9 mouse cellular contexts compared by ENCODE assay signal in genomic region chr12:34495940-34496339, GRCm38 (mm10).
DNase-seq lines count a peak whose midpoint lies in the region; ATAC-seq lines count a peak whose summit lies in the region.
"Had no signal": no experiment of that assay in that cellular context is flagged by ENCODE, and none has a peak within 500 bp of the region (broad histone marks: within the 10 kb centered on the region; RNA-seq: fewer than 3 reads in every experiment).

No protein-coding gene starts in this region.

- 43% methylated on average over 3 of the region's 3 CpGs for WGBS in heart, embryonic 12.5 days
- WGBS in midbrain, embryonic 13.5 days, result 41% methylated on average over 3 of the region's 3 CpGs
- 48% methylated on average over 3 of the region's 3 CpGs for WGBS in midbrain, embryonic 11.5 days
- 30% methylated on average over 3 of the region's 3 CpGs for whole genome bisulfite sequencing in forebrain, embryonic 12.5 days
- 28% methylated on average over 3 of the region's 3 CpGs for WGBS in midbrain, embryonic 15.5 days

- no peak for DNase-seq in heart, postnatal 4 days
- DNase-seq in midbrain, embryonic 11.5 days (ENCODE audit: low spot score, missing footprints), result no peak
- no peak for DNase-seq in ovary, postnatal 14 days (ENCODE audit: low spot score)
- DNase-seq in ovary, postnatal 36 days (ENCODE audit: low spot score), result no peak
- DNase-seq: adrenal gland, adult 8-10 months had no signal

- H3K4me2 ChIP-seq in heart, embryonic 12.5 days, result peak overlapping the region; percentile 46
- H3K4me2 ChIP-seq in midbrain, embryonic 13.5 days (replicated peaks), result no peak overlapping the region
- H3K4me2 ChIP-seq in midbrain, embryonic 11.5 days, result no peak overlapping the region
- no peak overlapping the region for H3K4me2 ChIP-seq in forebrain, embryonic 12.5 days
- 0 out of 2 replicates have a peak overlapping the region, but pooled peaks have one; percentile 0 for H3K4me2 ChIP-seq in midbrain, embryonic 15.5 days

- H3K9ac ChIP-seq in heart, embryonic 12.5 days, result no peak overlapping the region
- no peak overlapping the region for H3K9ac ChIP-seq in midbrain, embryonic 13.5 days (replicated peaks)
- H3K9ac ChIP-seq in midbrain, embryonic 11.5 days (ENCODE audit: low read length), result no peak overlapping the region
- H3K9ac ChIP-seq in forebrain, embryonic 12.5 days, result no peak overlapping the region
- H3K9ac ChIP-seq in midbrain, embryonic 15.5 days, result no peak overlapping the region

- peak overlapping the region; percentile 37 for H3K4me3 ChIP-seq in heart, embryonic 12.5 days
- H3K4me3 ChIP-seq in midbrain, embryonic 13.5 days (replicated peaks), result peak overlapping the region; percentile 19
- H3K4me3 ChIP-seq in midbrain, embryonic 11.5 days (ENCODE audit: low read depth, low read length), result no peak overlapping the region
- 0 out of 2 replicates have a peak overlapping the region, but pooled peaks have one; percentile 8 for H3K4me3 ChIP-seq in forebrain, embryonic 12.5 days (replicated peaks)
- peak overlapping the region; percentile 24 for H3K4me3 ChIP-seq in midbrain, embryonic 15.5 days

- H3K27me3 ChIP-seq in heart, embryonic 12.5 days (replicated peaks), result no peaks in the 10 kb centered on the region
- no peaks in the 10 kb centered on the region for H3K27me3 ChIP-seq in midbrain, embryonic 13.5 days
- H3K27me3 ChIP-seq in midbrain, embryonic 11.5 days (ENCODE audit: control insufficient read depth, insufficient read depth, low read length), result no peaks in the 10 kb centered on the region
- no peaks in the 10 kb centered on the region for H3K27me3 ChIP-seq in forebrain, embryonic 12.5 days
- H3K27me3 ChIP-seq in midbrain, embryonic 15.5 days (replicated peaks), result no peaks in the 10 kb centered on the region

- H3K9me3 ChIP-seq in heart, embryonic 12.5 days (replicated peaks), result no peaks in the 10 kb centered on the region
- no peaks in the 10 kb centered on the region for H3K9me3 ChIP-seq in midbrain, embryonic 13.5 days
- H3K9me3 ChIP-seq in midbrain, embryonic 11.5 days (ENCODE audit: control insufficient read depth, low read length), result no peaks in the 10 kb centered on the region
- no peaks in the 10 kb centered on the region for H3K9me3 ChIP-seq in forebrain, embryonic 12.5 days
- no peaks in the 10 kb centered on the region for H3K9me3 ChIP-seq in midbrain, embryonic 15.5 days

- no peak for ATAC-seq in heart, embryonic 12.5 days (ENCODE audit: insufficient number of reproducible peaks, low FRiP score)
- ATAC-seq in midbrain, embryonic 13.5 days, result no peak
- ATAC-seq in midbrain, embryonic 11.5 days (ENCODE audit: low FRiP score), result no peak
- no peak for ATAC-seq in forebrain, embryonic 12.5 days (ENCODE audit: low FRiP score)
- peak; percentile 59; the same call in 1 of the 2 replicates for ATAC-seq in midbrain, embryonic 15.5 days (replicated peaks)

- H3K27ac ChIP-seq in heart, embryonic 12.5 days (ENCODE audit: poor library complexity, severe bottlenecking), result 0 out of 2 replicates have a peak overlapping the region, but pooled peaks have one; percentile 33
- no peak overlapping the region for H3K27ac ChIP-seq in midbrain, embryonic 13.5 days
- no peak overlapping the region for H3K27ac ChIP-seq in midbrain, embryonic 11.5 days (ENCODE audit: low read depth, low read length)
- no peak overlapping the region for H3K27ac ChIP-seq in forebrain, embryonic 12.5 days
- H3K27ac ChIP-seq in midbrain, embryonic 15.5 days, result no peak overlapping the region

- H3K4me1 ChIP-seq in heart, embryonic 12.5 days (replicated peaks), result peaks cover 18% of the 10 kb centered on the region
- H3K4me1 ChIP-seq in midbrain, embryonic 13.5 days (replicated peaks), result 0 out of 2 replicates have a peak, but pooled peaks cover 5% of the 10 kb centered on the region
- no peaks in the 10 kb centered on the region for H3K4me1 ChIP-seq in midbrain, embryonic 11.5 days (ENCODE audit: control insufficient read depth, insufficient read depth, low read length)
- H3K4me1 ChIP-seq in forebrain, embryonic 12.5 days, result no peaks in the 10 kb centered on the region
- H3K4me1 ChIP-seq in midbrain, embryonic 15.5 days, result 0 out of 2 replicates have a peak, but pooled peaks cover 5% of the 10 kb centered on the region

- no peaks in the 10 kb centered on the region for H3K36me3 ChIP-seq in heart, embryonic 12.5 days
- no peaks in the 10 kb centered on the region for H3K36me3 ChIP-seq in midbrain, embryonic 13.5 days
- no peaks in the 10 kb centered on the region for H3K36me3 ChIP-seq in midbrain, embryonic 11.5 days (ENCODE audit: control insufficient read depth, insufficient read depth, low read length)
- no peaks in the 10 kb centered on the region for H3K36me3 ChIP-seq in forebrain, embryonic 12.5 days (replicated peaks)
- H3K36me3 ChIP-seq in midbrain, embryonic 15.5 days (replicated peaks), result no peaks in the 10 kb centered on the region

Comparison
In these comparisons a context has a peak if more than half of its experiments do, and no peak if none do; other contexts are left out.
1. H3K4me2 ChIP-seq: peak in heart, embryonic 12.5 days (single experiment) and midbrain, embryonic 15.5 days (single experiment); none in midbrain, embryonic 13.5 days (single experiment), midbrain, embryonic 11.5 days (single experiment) and forebrain, embryonic 12.5 days (single experiment).